Mouse (Mus musculus) heart, adult 2 months (tissue): ENCODE results near the gene Slc10a1. TPM values are rescaled to one million over a fixed set of nuclear protein-coding genes. Genes with fewer than 3 reads are reported as not detected.

Experiments
- DNase-seq, 2 experiments: peaks; one replicate each; pipeline ENCODE4 v3.0.0; 2021
- H3K27ac ChIP-seq: fragments of 200-600 bp; 2 replicates; pipeline ENCODE4 v1.8.1; 2022
- H3K27me3 ChIP-seq: fragments of 200-500 bp; 2 replicates; pipeline ENCODE4 v1.6.1; 2012; ENCODE audit warnings: mild to moderate bottlenecking, low read length, inconsistent platforms, mixed read lengths; ENCODE audit not compliant: control insufficient read depth, insufficient read depth
- H3K36me3 ChIP-seq: fragments of 200-500 bp; 2 replicates; pipeline ENCODE4 v1.6.1; 2012; ENCODE audit warnings: low read length, inconsistent platforms; ENCODE audit not compliant: control insufficient read depth, insufficient read depth
- H3K4me1 ChIP-seq: fragments of 200-500 bp; 2 replicates; pipeline ENCODE4 v1.6.1; 2011; ENCODE audit warnings: low read length; ENCODE audit not compliant: control insufficient read depth, insufficient read depth
- H3K4me3 ChIP-seq: fragments of 200-600 bp; 2 replicates; pipeline ENCODE4 v1.8.1; 2022
- H3K79me2 ChIP-seq: fragments of 200-500 bp; replicated peaks from 2 replicates; pipeline ENCODE4 v1.6.1; 2012; ENCODE audit warnings: mild to moderate bottlenecking, inconsistent platforms, low read length, moderate library complexity, mixed read lengths; ENCODE audit not compliant: control insufficient read depth, insufficient read depth
- H3K9ac ChIP-seq: fragments of 200-500 bp; 2 replicates; pipeline ENCODE4 v1.6.1; 2012; ENCODE audit warnings: low read depth, mild to moderate bottlenecking, control low read depth, inconsistent platforms, low read length, mixed read lengths
- CTCF ChIP-seq: fragments of 200-600 bp; IDR thresholded peaks from 2 replicates; pipeline ENCODE4 v1.8.1; 2022; ENCODE audit warnings: antibody characterized with exemption, mild to moderate bottlenecking, moderate library complexity
- EP300 ChIP-seq: fragments of 200-500 bp; IDR thresholded peaks from 2 replicates; pipeline ENCODE4 v1.6.1; 2011; ENCODE audit warnings: low read depth, low read length, control low read depth; ENCODE audit not compliant: insufficient read depth
- POLR2A ChIP-seq: fragments of 200-500 bp; IDR thresholded peaks from 2 replicates; pipeline ENCODE4 v1.6.1; 2011; ENCODE audit warnings: mild to moderate bottlenecking, low read depth, low read length, control low read depth; ENCODE audit not compliant: insufficient read depth
- WGBS: fragments of 180-500 bp; shearing (Covaris S2); methylation state at CpG from one replicate; pipeline ENCODE4 v1.1.7; 2018; 5-methylcytosine and 5-hydroxymethylcytosine counted together
- intact Hi-C: fragments of 180-260 bp; cut with DNase I; formaldehyde crosslinking; loops from one replicate; pipeline ENCODE4 v1.15.1; 2025
- polyA plus RNA-seq: library from polyadenylated mRNA; depleted of rRNA; stranded (reverse); fragments of >200 nt; gene quantifications from 2 replicates; pipeline ENCODE4 v1.2.3, GENCODE M21; 2012
- total RNA-seq, 2 experiments: library from RNA; stranded (reverse); gene quantifications; 2 replicates each; pipeline ENCODE4 v1.2.3; 2021

Gene Slc10a1
- total and polyA plus RNA-seq, 3 experiments = not detected

DNA sequence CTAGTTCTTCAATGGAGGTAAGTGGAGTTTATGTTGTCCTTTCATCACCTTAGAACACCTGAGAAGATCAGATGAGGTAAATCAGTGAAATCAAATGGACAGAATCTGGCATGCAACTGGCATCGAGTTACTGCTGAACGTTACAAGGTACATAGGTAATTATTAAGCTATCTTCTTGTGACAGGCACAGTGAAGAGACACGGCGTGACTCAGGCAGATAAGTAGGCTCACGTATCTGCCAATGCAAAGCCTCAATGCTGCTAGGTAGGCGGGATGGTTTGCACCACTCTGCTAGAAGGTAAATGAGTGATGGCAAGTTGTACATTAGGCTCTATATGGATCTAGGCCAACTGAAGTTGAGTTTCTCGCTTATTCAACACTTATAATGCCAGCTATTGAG, 38.4 kb downstream of the Slc10a1 start:
- TF ChIP-seq CTCF = no peak
- TF ChIP-seq POLR2A = no peak
- no peak for TF ChIP-seq EP300
- WGBS = 85% methylated on average over 7 of the region's 7 CpGs
- intact Hi-C loops = no loop called here
- H3K4me3 ChIP-seq = no peak overlapping the region
- no peak overlapping the region for H3K9ac ChIP-seq
- H3K27ac ChIP-seq = no peak overlapping the region
- no peaks in the 10 kb centered on the region for H3K36me3 ChIP-seq
- no peak for DNase-seq
- no peaks in the 10 kb centered on the region for H3K79me2 ChIP-seq
- H3K4me1 ChIP-seq = no peaks in the 10 kb centered on the region
- no peaks in the 10 kb centered on the region for H3K27me3 ChIP-seq

DNA sequence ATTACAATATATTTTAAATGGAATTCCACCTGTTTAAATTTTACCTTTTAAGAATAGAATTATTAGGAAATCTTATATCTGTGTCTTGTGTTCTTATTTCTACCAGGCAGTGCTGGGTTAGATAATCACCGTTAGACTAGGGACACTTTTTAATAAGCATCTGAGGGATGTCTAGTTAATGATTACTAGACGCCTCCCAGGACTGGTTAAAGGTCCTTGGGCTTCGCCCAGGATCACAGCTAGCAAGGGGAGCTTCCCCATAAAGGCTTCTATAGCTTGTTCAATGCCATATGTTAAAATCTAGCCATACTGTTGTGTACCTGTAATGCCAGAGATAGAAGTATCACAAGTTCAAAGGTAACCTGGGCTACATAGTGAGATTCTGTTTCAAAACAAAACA, 39.6 kb downstream of the Slc10a1 start:
- no peak overlapping the region for H3K4me3 ChIP-seq
- DNase-seq = no peak
- intact Hi-C loops = no loop called here
- H3K27me3 ChIP-seq = no peaks in the 10 kb centered on the region
- 89% methylated on average over 3 of the region's 3 CpGs for WGBS
- H3K9ac ChIP-seq = no peak overlapping the region
- H3K27ac ChIP-seq = no peak overlapping the region
- no peaks in the 10 kb centered on the region for H3K4me1 ChIP-seq
- no peaks in the 10 kb centered on the region for H3K79me2 ChIP-seq
- TF ChIP-seq POLR2A (no peak), CTCF (no peak), EP300 (no peak)
- H3K36me3 ChIP-seq = no peaks in the 10 kb centered on the region

- WGBS = 93% methylated on average over 1 of the region's 1 CpGs
- Histone ChIP-seq H3K27ac (no peak overlapping the region), H3K27me3 (no peaks in the 10 kb centered on the region), H3K4me3 (no peak overlapping the region), H3K9ac (no peak overlapping the region), H3K36me3 (no peaks in the 10 kb centered on the region), H3K79me2 (no peaks in the 10 kb centered on the region), H3K4me1 (no peaks in the 10 kb centered on the region)
- no peak for DNase-seq
- TF ChIP-seq CTCF (no peak), POLR2A (no peak), EP300 (no peak)
- intact Hi-C loops = no loop called here
These were observed 41.0 kb downstream of the Slc10a1 start for GRCm38 (mm10) chr12:80927518-80927917.

GRCm38 (mm10) chr12:80926550-80926949, 42.0 kb downstream of the Slc10a1 start:
- Histone ChIP-seq H3K36me3 (no peaks in the 10 kb centered on the region), H3K27me3 (no peaks in the 10 kb centered on the region), H3K27ac (no peak overlapping the region), H3K4me3 (no peak overlapping the region), H3K4me1 (no peaks in the 10 kb centered on the region), H3K9ac (no peak overlapping the region), H3K79me2 (no peaks in the 10 kb centered on the region)
- no peak for TF ChIP-seq EP300
- no peak for TF ChIP-seq POLR2A
- no peak for TF ChIP-seq CTCF
- WGBS = 68% methylated on average over 4 of the region's 4 CpGs
- DNase-seq = no peak
- intact Hi-C loops = no loop called here

- H3K4me3 ChIP-seq = no peak overlapping the region
- H3K9ac ChIP-seq = no peak overlapping the region
- no peak overlapping the region for H3K27ac ChIP-seq
- H3K4me1 ChIP-seq = no peaks in the 10 kb centered on the region
- intact Hi-C loops = no loop called here
- no peaks in the 10 kb centered on the region for H3K27me3 ChIP-seq
- DNase-seq = no peak
- WGBS = 40% methylated on average over 7 of the region's 7 CpGs
- H3K36me3 ChIP-seq = no peaks in the 10 kb centered on the region
- H3K79me2 ChIP-seq = no peaks in the 10 kb centered on the region
- no peak for TF ChIP-seq EP300
- TF ChIP-seq POLR2A = no peak
- no peak for TF ChIP-seq CTCF
These were observed 42.6 kb downstream of the Slc10a1 start for GRCm38 (mm10) chr12:80925919-80926318.

DNA sequence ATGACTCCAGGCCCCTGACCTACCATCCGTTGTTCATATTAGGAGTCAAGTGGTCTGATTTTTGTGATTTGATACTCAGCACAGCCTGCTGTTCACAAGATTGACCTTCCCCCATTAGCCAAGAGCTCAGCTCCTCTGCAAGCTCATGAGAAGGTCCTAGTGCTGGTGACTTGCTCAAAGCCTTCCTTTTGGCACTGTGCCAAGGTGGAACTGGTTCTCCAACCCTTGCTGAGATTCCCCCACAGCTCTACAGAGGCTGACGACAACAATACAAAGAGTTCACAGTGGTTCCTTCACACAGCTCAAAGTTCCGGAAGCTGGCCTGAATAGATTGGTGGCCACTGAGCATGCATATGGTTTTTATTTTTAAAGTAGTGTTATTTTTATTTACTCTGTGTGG, 44.3 kb downstream of the Slc10a1 start:
- no peaks in the 10 kb centered on the region for H3K36me3 ChIP-seq
- no peaks in the 10 kb centered on the region for H3K4me1 ChIP-seq
- no peaks in the 10 kb centered on the region for H3K79me2 ChIP-seq
- no peak for TF ChIP-seq POLR2A
- no peak for TF ChIP-seq CTCF
- TF ChIP-seq EP300 = no peak
- peak in 1 of 2 experiments; percentile 15 for DNase-seq
- H3K9ac ChIP-seq = no peak overlapping the region
- intact Hi-C loops = no loop called here
- H3K27ac ChIP-seq = no peak overlapping the region
- no peaks in the 10 kb centered on the region for H3K27me3 ChIP-seq
- H3K4me3 ChIP-seq = no peak overlapping the region
- 45% methylated on average over 3 of the region's 3 CpGs for WGBS

DNA sequence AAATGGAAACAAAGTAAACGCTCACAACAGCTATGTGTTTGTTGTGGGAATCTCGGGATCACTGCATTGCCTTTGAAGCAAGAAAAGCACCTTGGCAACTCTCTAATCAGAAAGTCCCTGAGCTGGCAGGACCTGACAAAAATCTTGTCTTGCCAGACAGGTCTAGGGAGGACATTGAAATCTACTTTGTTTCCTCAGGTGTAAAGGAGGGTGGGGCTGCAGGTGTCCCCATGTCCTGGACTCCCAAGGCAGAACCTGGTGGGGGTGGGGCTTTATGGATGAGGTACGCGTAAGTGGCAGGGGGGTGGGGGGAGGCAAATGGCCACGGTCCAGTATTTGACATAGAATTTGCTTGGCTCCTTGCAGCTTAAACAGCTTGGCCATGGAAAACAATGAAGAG, 44.9 kb downstream of the Slc10a1 start:
- Histone ChIP-seq H3K9ac (no peak overlapping the region), H3K4me3 (no peak overlapping the region), H3K27ac (no peak overlapping the region), H3K36me3 (no peaks in the 10 kb centered on the region), H3K79me2 (no peaks in the 10 kb centered on the region), H3K27me3 (no peaks in the 10 kb centered on the region), H3K4me1 (no peaks in the 10 kb centered on the region)
- TF ChIP-seq POLR2A (no peak), EP300 (no peak), CTCF (no peak)
- 75% methylated on average over 5 of the region's 5 CpGs for WGBS
- no peak for DNase-seq
- intact Hi-C loops = no loop called here
